Mouse (Mus musculus) hindbrain, postnatal 0 days (tissue): ENCODE data around the gene Hivep1. TPM values are rescaled to one million over a fixed set of nuclear protein-coding genes. Genes with fewer than 3 reads are reported as not detected.

ENCODE experiments used
- ATAC-seq: fragments of 200-750 bp; cut with Nextera tagmentation; 2 replicates; pipeline ENCODE4 v1.8.0; 2017; ENCODE audit warnings: mild to moderate bottlenecking, moderate TSS enrichment, moderate library complexity
- DNase-seq: peaks from one replicate; pipeline ENCODE4 v3.0.0-alpha.2; 2015; ENCODE audit warnings: low spot score
- H3K27ac ChIP-seq: fragments of 300-500 bp; sonication (generic); 2 replicates; pipeline ENCODE4 v1.5.1; 2014; ENCODE audit warnings: mild to moderate bottlenecking
- H3K27me3 ChIP-seq: fragments of 300-500 bp; sonication (generic); 2 replicates; pipeline ENCODE4 v1.6.1; 2014; ENCODE audit warnings: low read length, mixed read lengths; ENCODE audit not compliant: insufficient read depth
- H3K36me3 ChIP-seq: fragments of 300-500 bp; sonication (generic); 2 replicates; pipeline ENCODE4 v1.6.1; 2014; ENCODE audit warnings: low read length, mixed read lengths; ENCODE audit not compliant: insufficient read depth
- H3K4me1 ChIP-seq: fragments of 300-500 bp; sonication (generic); 2 replicates; pipeline ENCODE4 v1.6.1; 2014; ENCODE audit warnings: antibody characterized with exemption, low read length, mixed read lengths; ENCODE audit not compliant: insufficient read depth
- H3K4me2 ChIP-seq: fragments of 300-500 bp; sonication (generic); 2 replicates; pipeline ENCODE4 v1.6.1; 2014; ENCODE audit warnings: low read depth, mild to moderate bottlenecking, low read length, moderate library complexity, mixed read lengths
- H3K4me3 ChIP-seq: fragments of 300-500 bp; sonication (generic); 2 replicates; pipeline ENCODE4 v1.5.1; 2014; ENCODE audit warnings: low read length
- H3K9ac ChIP-seq: fragments of 300-500 bp; sonication (generic); replicated peaks from 2 replicates; pipeline ENCODE4 v1.6.1; 2014; ENCODE audit warnings: mild to moderate bottlenecking, low read length, moderate library complexity, mixed read lengths
- H3K9me3 ChIP-seq: fragments of 300-500 bp; sonication (generic); 2 replicates; pipeline ENCODE4 v1.6.1; 2016; ENCODE audit warnings: low read length, mixed read lengths
- CTCF ChIP-seq: IDR thresholded peaks from 2 replicates; pipeline ENCODE4 v1.5.1; 2016; ENCODE audit warnings: antibody characterized with exemption, control low read depth, low read depth
- WGBS: fragments of 180-500 bp; shearing (Covaris S2); extraction: QIAGEN DNeasy Blood & Tissue Kit; methylation state at CpG from one replicate; pipeline ENCODE4 v1.1.7; 2014; 5-methylcytosine and 5-hydroxymethylcytosine counted together
- polyA plus RNA-seq: library from polyadenylated mRNA; unstranded; fragments of >200 nt; fragmentation: Nextera tagmentation; extraction: Ambion mirVana; gene quantifications from 2 replicates; pipeline ENCODE4 v1.2.1, GENCODE M21; 2015
- total RNA-seq: library from RNA; depleted of rRNA; stranded (reverse); fragments of >200 nt; gene quantifications from 2 replicates; pipeline ENCODE4 v1.2.3, GENCODE M21; 2014

The Hivep1 gene
- total and polyA plus RNA-seq, 2 experiments from 2014 or later = 20.3 to 36.9 TPM

DNA sequence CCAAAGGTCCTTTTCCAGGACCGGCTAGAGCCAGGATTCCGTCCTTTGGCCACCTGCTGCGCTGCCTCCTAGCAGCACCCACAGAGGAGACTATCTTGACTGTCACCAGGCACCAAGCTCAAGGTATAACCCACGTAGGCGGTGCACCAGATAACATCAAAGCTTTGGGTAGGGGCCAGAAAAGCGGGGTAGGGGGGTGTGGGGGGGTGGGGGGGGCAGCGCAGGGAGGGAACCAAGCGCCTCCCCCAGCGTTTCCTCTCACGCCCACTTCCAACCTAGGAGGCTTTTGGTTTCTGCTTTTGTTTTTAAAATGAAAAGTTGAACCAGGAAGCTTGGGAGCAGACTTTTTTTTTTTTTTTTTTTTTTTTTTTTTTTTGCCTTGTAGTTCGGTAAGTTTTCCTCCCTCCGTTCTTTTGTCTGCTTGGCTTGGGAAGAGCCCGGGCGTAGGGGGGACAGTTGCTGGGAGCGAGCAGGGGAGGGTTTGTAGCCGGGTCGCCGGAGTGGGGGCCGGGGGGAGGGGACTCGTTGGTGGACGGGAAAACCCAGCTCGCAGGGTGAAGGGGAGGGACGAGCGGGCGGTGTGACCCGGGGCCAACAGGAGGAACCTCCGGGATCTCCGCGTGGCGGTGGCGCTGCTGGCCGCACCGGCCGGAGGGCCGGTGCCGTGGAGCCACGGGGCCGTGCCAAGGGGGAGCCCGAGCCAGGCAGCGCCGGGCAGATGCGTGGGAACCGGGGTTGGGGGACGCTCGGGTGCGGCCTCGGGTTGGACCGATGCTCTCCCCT is 2.6 kb upstream of the Hivep1 start:
- Histone ChIP-seq H3K9ac (peak overlapping the region; percentile 65), H3K4me3 (peak overlapping the region; percentile 63), H3K36me3 (no peaks in the 10 kb centered on the region), H3K4me1 (no peaks in the 10 kb centered on the region; the same call in 1 of the 2 replicates), H3K27me3 (no peaks in the 10 kb centered on the region), H3K9me3 (no peaks in the 10 kb centered on the region), H3K4me2 (peak overlapping the region; percentile 93), H3K27ac (peak overlapping the region; percentile 72)
- no peak for TF ChIP-seq CTCF
- whole genome bisulfite sequencing = 0% methylated on average over 38 of the region's 48 CpGs
- ATAC-seq (no peak), DNase-seq (peak; percentile 73)

DNA sequence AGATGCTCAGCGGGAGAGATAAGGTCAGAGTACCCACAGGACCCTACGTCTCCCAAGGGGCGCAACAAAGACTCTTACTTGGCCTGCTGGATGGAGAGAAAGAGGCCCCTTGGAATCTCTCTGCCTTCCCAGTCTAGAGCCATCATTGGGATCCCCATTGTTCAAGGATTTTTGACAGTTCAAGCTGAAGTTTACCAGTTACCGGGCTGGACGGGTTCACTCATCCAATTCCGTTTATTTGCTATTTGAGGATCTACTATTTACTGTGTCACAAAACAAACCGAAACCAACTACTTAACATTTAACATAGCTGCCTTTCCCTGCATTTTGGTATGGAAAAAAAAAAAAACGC is 2.1 kb upstream of the Hivep1 start:
- peak overlapping the region; percentile 65 for H3K9ac ChIP-seq
- H3K4me2 ChIP-seq = peak overlapping the region; percentile 93
- H3K36me3 ChIP-seq = no peaks in the 10 kb centered on the region
- no peaks in the 10 kb centered on the region for H3K9me3 ChIP-seq
- ATAC-seq = no peak
- TF ChIP-seq CTCF = no peak
- H3K27ac ChIP-seq = peak overlapping the region; percentile 72
- DNase-seq = no peak
- no peaks in the 10 kb centered on the region; the same call in 1 of the 2 replicates for H3K4me1 ChIP-seq
- no peaks in the 10 kb centered on the region for H3K27me3 ChIP-seq
- WGBS = 2% methylated on average over 8 of the region's 8 CpGs
- H3K4me3 ChIP-seq = peak overlapping the region; percentile 63

DNA sequence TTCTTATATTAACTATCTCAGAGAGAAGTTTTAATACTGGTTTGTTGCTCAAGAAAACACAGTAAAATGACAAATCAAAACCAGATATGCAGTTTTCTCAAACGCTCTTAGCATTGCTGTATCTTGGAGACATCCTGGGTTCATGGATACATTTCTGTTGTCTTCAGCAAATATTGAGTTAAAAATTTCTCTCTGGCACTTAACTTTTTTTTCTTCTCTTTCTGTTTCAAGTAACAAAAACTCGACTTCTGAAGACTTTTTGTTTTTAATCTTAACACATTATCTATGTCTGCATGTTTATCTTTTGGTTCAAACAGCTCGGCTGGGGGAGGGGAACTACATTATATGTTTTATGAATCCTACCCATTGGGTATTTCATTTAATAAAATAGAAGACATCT is 1.7 kb upstream of the Hivep1 start:
- no peaks in the 10 kb centered on the region; the same call in 1 of the 2 replicates for H3K4me1 ChIP-seq
- H3K4me3 ChIP-seq = peak overlapping the region; percentile 92
- H3K9ac ChIP-seq = 0 out of 2 replicates have a peak overlapping the region, but pooled peaks have one; percentile 65
- DNase-seq = no peak
- H3K36me3 ChIP-seq = no peaks in the 10 kb centered on the region
- no peaks in the 10 kb centered on the region for H3K27me3 ChIP-seq
- no peaks in the 10 kb centered on the region for H3K9me3 ChIP-seq
- H3K27ac ChIP-seq = no peak overlapping the region
- no peak for TF ChIP-seq CTCF
- ATAC-seq = no peak
- 10% methylated on average over 3 of the region's 3 CpGs for WGBS
- peak overlapping the region; percentile 93 for H3K4me2 ChIP-seq

DNA sequence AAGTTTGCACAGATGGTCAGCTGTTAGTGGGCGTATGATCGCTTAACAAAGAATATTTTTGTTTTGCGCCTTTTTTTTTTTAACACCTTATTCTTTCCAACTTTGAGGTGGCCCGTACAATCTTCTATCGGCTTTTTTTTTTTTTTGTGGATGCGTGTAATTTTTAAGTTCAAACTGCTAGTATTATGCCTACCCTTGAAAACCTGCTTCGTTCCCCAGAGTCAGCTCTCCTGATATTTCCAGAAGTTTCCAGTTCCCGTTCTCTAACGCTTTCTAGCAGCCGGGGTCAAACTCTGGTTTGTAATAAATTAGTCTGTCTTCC is 980 bp upstream of the Hivep1 start:
- no peaks in the 10 kb centered on the region; the same call in 1 of the 2 replicates for H3K4me1 ChIP-seq
- peak overlapping the region; percentile 96 for H3K27ac ChIP-seq
- no peaks in the 10 kb centered on the region for H3K9me3 ChIP-seq
- peak overlapping the region; percentile 92 for H3K4me3 ChIP-seq
- H3K36me3 ChIP-seq = no peaks in the 10 kb centered on the region
- H3K9ac ChIP-seq = peak overlapping the region; percentile 87; the same call in 1 of the 2 replicates
- ATAC-seq (no peak), DNase-seq (no peak)
- peak overlapping the region; percentile 93 for H3K4me2 ChIP-seq
- H3K27me3 ChIP-seq = no peaks in the 10 kb centered on the region
- no peak for TF ChIP-seq CTCF
- 1% methylated on average over 10 of the region's 10 CpGs for WGBS

DNA sequence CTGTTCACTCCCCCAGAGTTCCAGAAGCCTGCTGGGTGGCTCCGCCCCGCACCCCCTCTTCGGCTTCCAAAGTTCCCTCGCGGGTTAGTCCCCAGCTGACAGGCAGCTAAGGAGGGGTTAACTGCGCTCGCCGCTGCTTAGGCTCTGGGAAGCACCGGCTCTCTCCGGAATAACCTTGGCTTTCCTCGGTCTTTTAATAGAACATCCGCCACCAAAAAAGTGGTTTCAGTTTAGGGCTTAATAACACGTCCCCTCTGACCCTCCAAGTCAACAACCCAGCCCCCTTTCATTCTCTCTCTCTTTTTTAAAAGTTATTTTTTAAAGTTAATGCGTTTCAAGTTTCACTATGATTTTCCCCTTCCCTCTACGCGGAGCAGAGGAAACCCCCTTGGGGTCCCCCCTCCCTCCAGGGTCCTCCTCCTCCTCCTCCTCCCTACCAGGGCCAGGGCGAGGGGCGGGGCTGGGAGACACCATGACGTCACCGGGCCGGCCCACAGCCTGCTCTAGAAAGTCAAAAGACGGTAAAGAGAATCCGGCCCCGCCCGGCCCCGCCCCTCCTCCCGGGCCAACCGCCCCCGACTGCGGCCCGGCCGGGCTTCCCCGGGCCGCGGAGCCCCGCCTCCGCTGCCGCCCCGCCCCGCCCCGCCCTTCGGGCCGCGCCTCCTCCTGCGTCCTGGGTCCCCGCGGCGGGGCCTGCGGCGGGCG is 467 bp upstream of the Hivep1 start:
- TF ChIP-seq CTCF = no peak
- ATAC-seq (peak; percentile 91), DNase-seq (peak; percentile 97)
- Histone ChIP-seq H3K27me3 (no peaks in the 10 kb centered on the region), H3K27ac (peak overlapping the region; percentile 96), H3K9ac (peak overlapping the region; percentile 87), H3K4me2 (peak overlapping the region; percentile 93), H3K4me3 (peak overlapping the region; percentile 92), H3K9me3 (no peaks in the 10 kb centered on the region), H3K36me3 (peaks cover 1% of the 10 kb centered on the region; the same call in 1 of the 2 replicates), H3K4me1 (no peaks in the 10 kb centered on the region; the same call in 1 of the 2 replicates)
- WGBS = 0% methylated on average over 25 of the region's 51 CpGs

DNA sequence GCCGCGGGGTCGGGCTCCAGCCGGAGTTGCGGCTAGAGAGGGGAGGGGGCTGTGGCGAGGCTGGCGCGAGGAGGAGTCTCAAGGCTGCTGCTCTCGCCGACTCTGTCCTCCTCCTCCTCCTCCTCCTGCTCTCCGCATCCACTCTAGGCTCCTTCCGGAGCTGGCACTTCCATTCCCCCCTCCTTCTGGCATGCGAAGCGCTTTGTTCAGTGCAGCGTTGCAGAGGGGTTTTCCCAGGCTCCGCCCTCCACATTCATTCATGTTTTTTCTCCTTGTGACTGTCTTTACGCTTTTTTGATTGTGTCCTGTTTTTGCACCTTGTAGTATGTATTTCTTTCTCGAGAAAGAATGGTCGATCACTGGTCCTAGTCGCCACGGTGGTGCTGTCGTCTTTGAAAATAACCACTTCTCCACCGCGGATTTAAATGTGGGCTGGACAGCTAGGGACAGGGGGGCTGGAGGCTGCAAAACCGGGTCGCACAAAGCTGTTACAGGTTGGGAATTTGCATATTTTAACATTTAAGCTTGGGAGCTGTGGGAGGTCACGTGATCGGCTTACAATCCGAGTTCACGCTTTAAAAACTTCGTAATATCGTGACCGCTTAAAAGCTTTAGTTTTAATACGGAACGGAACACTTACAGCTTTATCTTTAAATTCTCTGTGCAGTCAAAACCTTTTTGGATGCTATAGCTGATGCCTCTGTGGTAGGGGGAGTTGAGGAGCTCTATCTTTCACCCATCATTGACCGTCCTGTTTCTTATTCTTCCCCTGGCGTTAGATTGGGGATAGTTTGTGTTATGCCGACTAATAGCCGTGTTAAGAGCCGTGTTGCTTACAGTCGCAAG is 1.1 kb downstream of the Hivep1 start:
- Histone ChIP-seq H3K4me1 (no peaks in the 10 kb centered on the region; the same call in 1 of the 2 replicates), H3K4me3 (peak overlapping the region; percentile 92), H3K9ac (peak overlapping the region; percentile 87), H3K36me3 (peaks cover 9% of the 10 kb centered on the region), H3K27me3 (no peaks in the 10 kb centered on the region), H3K4me2 (peak overlapping the region; percentile 93), H3K27ac (peak overlapping the region; percentile 96), H3K9me3 (no peaks in the 10 kb centered on the region)
- ATAC-seq (peak; percentile 77), DNase-seq (peak; percentile 86)
- no peak; the same call in 1 of the 2 replicates for TF ChIP-seq CTCF
- under 1% methylated on average over 36 of the region's 41 CpGs for WGBS
